Mouse (Mus musculus): ENCODE results near the gene Ppfibp2.
A peak's percentile ranks its signal among the peaks of the same experiment; 100 is the strongest.

The Ppfibp2 gene

GRCm38 (mm10) chr7:107665221-107665585, 70.2 kb downstream of the Ppfibp2 start:
- no peak for DNase-seq

- peak; percentile 58 to 67 for DNase-seq
These were observed 70.7 kb downstream of the Ppfibp2 start for GRCm38 (mm10) chr7:107665586-107666261.

- peak; percentile 25 to 48 for DNase-seq
These were observed 71.4 kb downstream of the Ppfibp2 start for GRCm38 (mm10) chr7:107666262-107666902.

- DNase-seq: no peak
These were observed 73.5 kb downstream of the Ppfibp2 start for GRCm38 (mm10) chr7:107668514-107668913.

- no peak for DNase-seq
These were observed 80.2 kb downstream of the Ppfibp2 start for GRCm38 (mm10) chr7:107675224-107675623.

- peak; percentile 71 to 76 for DNase-seq
These were observed 85.3 kb downstream of the Ppfibp2 start for GRCm38 (mm10) chr7:107680151-107680852.

- DNase-seq: no peak
These were observed 86.3 kb downstream of the Ppfibp2 start for GRCm38 (mm10) chr7:107681306-107681705.

- no peak for DNase-seq
These were observed 88.2 kb downstream of the Ppfibp2 start for GRCm38 (mm10) chr7:107683162-107683561.

GRCm38 (mm10) chr7:107683622-107684021, 88.6 kb downstream of the Ppfibp2 start:
- peak in 1 of 2 experiments; percentile 59 for DNase-seq

- DNase-seq: no peak
These were observed 90.4 kb downstream of the Ppfibp2 start for GRCm38 (mm10) chr7:107685238-107685954.

GRCm38 (mm10) chr7:107685955-107686285, 90.9 kb downstream of the Ppfibp2 start:
- peak; percentile 55 to 64 for DNase-seq

- no peak for DNase-seq
These were observed 92.4 kb downstream of the Ppfibp2 start for GRCm38 (mm10) chr7:107687412-107687811.

- DNase-seq: no peak
These were observed 93.0 kb downstream of the Ppfibp2 start for GRCm38 (mm10) chr7:107688040-107688439.

GRCm38 (mm10) chr7:107690426-107691221, 95.6 kb downstream of the Ppfibp2 start:
- no peak for DNase-seq

- DNase-seq: no peak
These were observed 96.5 kb downstream of the Ppfibp2 start for GRCm38 (mm10) chr7:107691493-107691892.

- no peak for DNase-seq
These were observed 99.4 kb downstream of the Ppfibp2 start for GRCm38 (mm10) chr7:107694254-107694947.

GRCm38 (mm10) chr7:107697066-107697465, 102.1 kb downstream of the Ppfibp2 start:
- no peak for DNase-seq

GRCm38 (mm10) chr7:107699926-107700325, 104.9 kb downstream of the Ppfibp2 start:
- peak; percentile 84 to 87 for DNase-seq

- DNase-seq: no peak
These were observed 105.6 kb downstream of the Ppfibp2 start for GRCm38 (mm10) chr7:107700646-107701045.

- DNase-seq: peak in 1 of 2 experiments; percentile 39
These were observed 107.7 kb downstream of the Ppfibp2 start for GRCm38 (mm10) chr7:107702461-107703380.

GRCm38 (mm10) chr7:107705941-107706340, 110.9 kb downstream of the Ppfibp2 start:
- DNase-seq: peak; percentile 56 to 78

Data from lung, adult 18-20 months (tissue).